Comparison of ENCODE assay signal across 9 mouse cellular contexts in genomic region chr5:37147536-37147935, GRCm38 (mm10).
DNase-seq lines count a peak whose midpoint lies in the region; ATAC-seq and TF ChIP-seq lines count a peak whose summit lies in the region.
"Had no signal": no experiment of that assay in that cellular context is flagged by ENCODE, and none has a peak within 500 bp of the region (broad histone marks: within the 10 kb centered on the region; RNA-seq: fewer than 3 reads in every experiment).

No protein-coding gene starts in this region.

- 12% methylated on average over 4 of the region's 4 CpGs for WGBS in midbrain, embryonic 11.5 days
- WGBS in thymus, adult 2 months: 22% methylated on average over 4 of the region's 4 CpGs

- no peak overlapping the region for H3K9ac ChIP-seq in midbrain, embryonic 11.5 days (ENCODE audit: low read length)
- H3K9ac ChIP-seq: liver, embryonic 15.5 days had no signal

- H3K27ac ChIP-seq in layer of hippocampus, adult 2 months: no peak overlapping the region
- no peak overlapping the region for H3K27ac ChIP-seq in midbrain, embryonic 11.5 days (ENCODE audit: low read depth, low read length)
- H3K27ac ChIP-seq in thymus, adult 2 months (ENCODE audit: control insufficient read depth, insufficient read depth, low read length): no peak overlapping the region
- H3K27ac ChIP-seq: liver, embryonic 15.5 days had no signal

- peak; percentile 6 to 63 for DNase-seq in heart, adult 18-20 months
- no peak for DNase-seq in heart, adult 11 months
- peak; percentile 66 for DNase-seq in A20 (ENCODE audit: low read depth, low spot score)
- peak; percentile 73 for DNase-seq in embryo, embryonic 10 days (ENCODE audit: low spot score)
- DNase-seq in layer of hippocampus, adult 2 months (ENCODE audit: low spot score in 2 of 2): peak; percentile 58 to 76
- peak; percentile 95 for DNase-seq in midbrain, embryonic 11.5 days (ENCODE audit: low spot score, missing footprints)
- peak; percentile 69 for DNase-seq in thymus, adult 2 months

- H3K9me3 ChIP-seq in midbrain, embryonic 11.5 days (ENCODE audit: control insufficient read depth, low read length): no peaks in the 10 kb centered on the region
- H3K9me3 ChIP-seq: liver, embryonic 15.5 days had no signal

- no peaks in the 10 kb centered on the region for H3K27me3 ChIP-seq in midbrain, embryonic 11.5 days (ENCODE audit: control insufficient read depth, insufficient read depth, low read length)
- no peaks in the 10 kb centered on the region for H3K27me3 ChIP-seq in thymus, adult 2 months (ENCODE audit: control insufficient read depth, insufficient read depth, low read length)
- H3K27me3 ChIP-seq: liver, embryonic 15.5 days had no signal

- H3K36me3 ChIP-seq in midbrain, embryonic 11.5 days (ENCODE audit: control insufficient read depth, insufficient read depth, low read length): no peaks in the 10 kb centered on the region
- no peaks in the 10 kb centered on the region for H3K36me3 ChIP-seq in thymus, adult 2 months (ENCODE audit: control insufficient read depth, insufficient read depth, low read length)
- H3K36me3 ChIP-seq: liver, embryonic 15.5 days had no signal

- TF ChIP-seq POLR2A in thymus, adult 2 months (IDR thresholded peaks at IDR 0.05; ENCODE audit: control insufficient read depth, extremely low read depth, insufficient read depth, low read length, poor library complexity): no peak

- no peaks in the 10 kb centered on the region for H3K4me1 ChIP-seq in midbrain, embryonic 11.5 days (ENCODE audit: control insufficient read depth, insufficient read depth, low read length)
- H3K4me1 ChIP-seq in thymus, adult 2 months (replicated peaks; ENCODE audit: control insufficient read depth, insufficient read depth, low read length): no peaks in the 10 kb centered on the region
- H3K4me1 ChIP-seq: liver, embryonic 15.5 days had no signal

- H3K4me3 ChIP-seq in layer of hippocampus, adult 2 months: no peak overlapping the region
- no peak overlapping the region for H3K4me3 ChIP-seq in midbrain, embryonic 11.5 days (ENCODE audit: low read depth, low read length)
- H3K4me3 ChIP-seq in thymus, adult 2 months (ENCODE audit: control insufficient read depth, insufficient read depth, low read length): no peak overlapping the region
- H3K4me3 ChIP-seq: liver, embryonic 15.5 days had no signal

- peak; percentile 19 for ATAC-seq in activated CD4-positive, CD25-positive, alpha-beta regulatory T cell, adult 4 months
- no peak for ATAC-seq in midbrain, embryonic 11.5 days (ENCODE audit: low FRiP score)

- peak; percentile 98 for TF ChIP-seq CTCF in layer of hippocampus, adult 2 months (conservative IDR thresholded peaks at IDR 0.05)
- peak; percentile 80 for TF ChIP-seq CTCF in thymus, adult 2 months (IDR thresholded peaks at IDR 0.05; ENCODE audit: borderline replicate concordance, control insufficient read depth, extremely low read depth, insufficient read depth, low read length, poor library complexity)

- no peak overlapping the region for H3K4me2 ChIP-seq in midbrain, embryonic 11.5 days
- H3K4me2 ChIP-seq: liver, embryonic 15.5 days had no signal
